Mouse (Mus musculus): ENCODE data around the gene Gdf15. TPM values are rescaled to one million over a fixed set of nuclear protein-coding genes. Genes with fewer than 3 reads are reported as not detected.
A peak's percentile ranks its signal among the peaks of the same experiment; 100 is the strongest.

Gdf15 gene
- polyA plus RNA-seq (2015; fragmentation: Nextera tagmentation; extraction: Ambion mirVana) = 0.13 and 0.19 TPM in 2 replicates

- H3K9me3 ChIP-seq = no peaks in the 10 kb centered on the region
Measured at GRCm38 (mm10) chr8:70632346-70632892, at the start of gene Gdf15. TSS of gene Gdf15 (minus strand) at chr8:70632456.

GRCm38 (mm10) chr8:70681410-70681809, 49.2 kb upstream of the Gdf15 start:
- no peaks in the 10 kb centered on the region for H3K27me3 ChIP-seq (replicated peaks)
- no peak for ATAC-seq (replicated peaks)
- H3K4me1 ChIP-seq = peaks cover 5% of the 10 kb centered on the region
- H3K4me3 ChIP-seq = no peak overlapping the region
- H3K4me2 ChIP-seq = no peak overlapping the region
- no peak overlapping the region for H3K9ac ChIP-seq
- H3K27ac ChIP-seq = no peak overlapping the region
- 83% methylated on average over 3 of the region's 3 CpGs for WGBS
- H3K9me3 ChIP-seq = no peaks in the 10 kb centered on the region
- H3K36me3 ChIP-seq (replicated peaks) = peaks cover 13% of the 10 kb centered on the region; the same call in 1 of the 2 replicates

More at GRCm38 (mm10) chr8:70632346-70632892, at the start of gene Gdf15:
- Histone ChIP-seq H3K27ac (no peak within 1 kb of the TSS), H3K4me1 (peaks cover 24% of the 10 kb centered on the region), H3K27me3 (replicated peaks) (no peaks in the 10 kb centered on the region; the same call in 1 of the 2 replicates), H3K9ac (no peak within 1 kb of the TSS), H3K4me3 (no peak within 1 kb of the TSS), H3K4me2 (no peak within 1 kb of the TSS), H3K36me3 (replicated peaks) (no peaks in the 10 kb centered on the region)
- 86% methylated on average over 6 of the region's 6 CpGs for WGBS
- no peak for ATAC-seq (replicated peaks)

- Histone ChIP-seq H3K36me3 (replicated peaks) (peaks cover 13% of the 10 kb centered on the region; the same call in 1 of the 2 replicates), H3K9me3 (no peaks in the 10 kb centered on the region), H3K9ac (no peak overlapping the region), H3K4me3 (no peak overlapping the region), H3K27me3 (replicated peaks) (no peaks in the 10 kb centered on the region), H3K4me1 (peaks cover 5% of the 10 kb centered on the region), H3K4me2 (no peak overlapping the region), H3K27ac (no peak overlapping the region)
- WGBS = 88% methylated on average over 3 of the region's 3 CpGs
- no peak for ATAC-seq (replicated peaks)
Measured at GRCm38 (mm10) chr8:70680039-70680438, 47.8 kb upstream of the Gdf15 start.

- H3K36me3 ChIP-seq (replicated peaks) = peaks cover 13% of the 10 kb centered on the region; the same call in 1 of the 2 replicates
- no peaks in the 10 kb centered on the region for H3K9me3 ChIP-seq
- H3K27me3 ChIP-seq (replicated peaks) = no peaks in the 10 kb centered on the region
- no peak overlapping the region for H3K27ac ChIP-seq
- no peak overlapping the region for H3K4me3 ChIP-seq
- H3K4me1 ChIP-seq = peaks cover 10% of the 10 kb centered on the region
- 96% methylated on average over 4 of the region's 4 CpGs for WGBS
- H3K4me2 ChIP-seq = no peak overlapping the region
- ATAC-seq (replicated peaks) = no peak
- H3K9ac ChIP-seq = no peak overlapping the region
Measured at GRCm38 (mm10) chr8:70679404-70679803, 47.1 kb upstream of the Gdf15 start.

- H3K4me1 ChIP-seq = peaks cover 14% of the 10 kb centered on the region
- H3K4me2 ChIP-seq = no peak overlapping the region
- peaks cover 13% of the 10 kb centered on the region; the same call in 1 of the 2 replicates for H3K36me3 ChIP-seq (replicated peaks)
- no peak overlapping the region for H3K4me3 ChIP-seq
- ATAC-seq (replicated peaks) = no peak
- H3K9me3 ChIP-seq = no peaks in the 10 kb centered on the region
- no peaks in the 10 kb centered on the region for H3K27me3 ChIP-seq (replicated peaks)
- H3K9ac ChIP-seq = no peak overlapping the region
- H3K27ac ChIP-seq = no peak overlapping the region
Measured at GRCm38 (mm10) chr8:70678679-70679078, 46.4 kb upstream of the Gdf15 start.

GRCm38 (mm10) chr8:70677451-70678080, 45.3 kb upstream of the Gdf15 start:
- Histone ChIP-seq H3K4me3 (no peak overlapping the region), H3K4me1 (peaks cover 16% of the 10 kb centered on the region), H3K27ac (no peak overlapping the region), H3K9ac (no peak overlapping the region), H3K27me3 (replicated peaks) (no peaks in the 10 kb centered on the region), H3K36me3 (replicated peaks) (peaks cover 13% of the 10 kb centered on the region; the same call in 1 of the 2 replicates), H3K4me2 (no peak overlapping the region), H3K9me3 (no peaks in the 10 kb centered on the region)
- ATAC-seq (replicated peaks) = no peak
- WGBS = 93% methylated on average over 15 of the region's 15 CpGs

GRCm38 (mm10) chr8:70675336-70675735, 43.1 kb upstream of the Gdf15 start:
- 85% methylated on average over 1 of the region's 1 CpGs for WGBS
- no peak for ATAC-seq (replicated peaks)
- Histone ChIP-seq H3K9ac (no peak overlapping the region), H3K36me3 (replicated peaks) (peaks cover 13% of the 10 kb centered on the region; the same call in 1 of the 2 replicates), H3K4me3 (no peak overlapping the region), H3K4me1 (peaks cover 21% of the 10 kb centered on the region), H3K27me3 (replicated peaks) (no peaks in the 10 kb centered on the region), H3K9me3 (no peaks in the 10 kb centered on the region), H3K27ac (no peak overlapping the region), H3K4me2 (no peak overlapping the region)

- Histone ChIP-seq H3K4me1 (peaks cover 21% of the 10 kb centered on the region), H3K27me3 (replicated peaks) (no peaks in the 10 kb centered on the region), H3K9me3 (no peaks in the 10 kb centered on the region), H3K36me3 (replicated peaks) (peaks cover 13% of the 10 kb centered on the region; the same call in 1 of the 2 replicates), H3K9ac (peak overlapping the region; percentile 58), H3K4me3 (no peak overlapping the region), H3K27ac (peak overlapping the region; percentile 98; the same call in 1 of the 2 replicates), H3K4me2 (0 out of 2 replicates have a peak overlapping the region, but pooled peaks have one; percentile 77)
- ATAC-seq (replicated peaks) = no peak
- WGBS = 88% methylated on average over 4 of the region's 4 CpGs
Measured at GRCm38 (mm10) chr8:70674716-70675115, 42.5 kb upstream of the Gdf15 start.

- Histone ChIP-seq H3K4me1 (peaks cover 21% of the 10 kb centered on the region), H3K9ac (peak overlapping the region; percentile 58), H3K27ac (peak overlapping the region; percentile 98), H3K4me3 (peak overlapping the region; percentile 57), H3K36me3 (replicated peaks) (peaks cover 9% of the 10 kb centered on the region; the same call in 1 of the 2 replicates), H3K27me3 (replicated peaks) (no peaks in the 10 kb centered on the region), H3K4me2 (peak overlapping the region; percentile 77), H3K9me3 (no peaks in the 10 kb centered on the region)
- WGBS = 96% methylated on average over 3 of the region's 3 CpGs
- peak; percentile 6 for ATAC-seq (replicated peaks)
Measured at GRCm38 (mm10) chr8:70674109-70674508, 41.9 kb upstream of the Gdf15 start.

GRCm38 (mm10) chr8:70673079-70673856, 41.0 kb upstream of the Gdf15 start, which contains the start of gene Lsm4:
TSS of gene Lsm4 (plus strand) at chr8:70673248.
- WGBS = under 1% methylated on average over 60 of the region's 60 CpGs
- H3K27me3 ChIP-seq (replicated peaks) = no peaks in the 10 kb centered on the region
- 0 out of 2 replicates have a peak, but pooled peaks cover 1% of the 10 kb centered on the region for H3K36me3 ChIP-seq (replicated peaks)
- H3K4me3 ChIP-seq = peak within 1 kb of the TSS; percentile 57
- H3K27ac ChIP-seq = peak within 1 kb of the TSS; percentile 98
- ATAC-seq (replicated peaks) = peak; percentile 97
- peaks cover 21% of the 10 kb centered on the region for H3K4me1 ChIP-seq
- H3K9ac ChIP-seq = peak within 1 kb of the TSS; percentile 58
- no peaks in the 10 kb centered on the region for H3K9me3 ChIP-seq
- peak within 1 kb of the TSS; percentile 77 for H3K4me2 ChIP-seq

GRCm38 (mm10) chr8:70672325-70673078, 40.2 kb upstream of the Gdf15 start:
- Histone ChIP-seq H3K27ac (peak overlapping the region; percentile 98), H3K27me3 (replicated peaks) (no peaks in the 10 kb centered on the region), H3K4me1 (peaks cover 21% of the 10 kb centered on the region), H3K36me3 (replicated peaks) (no peaks in the 10 kb centered on the region), H3K9me3 (no peaks in the 10 kb centered on the region), H3K4me3 (peak overlapping the region; percentile 57), H3K9ac (peak overlapping the region; percentile 48), H3K4me2 (peak overlapping the region; percentile 53)
- ATAC-seq (replicated peaks) = no peak
- 38% methylated on average over 19 of the region's 19 CpGs for WGBS
